Mouse (Mus musculus): ENCODE data around the gene Hoxc8.

Hoxc8 gene

GRCm38 (mm10) chr15:103032646-103033575, 42.5 kb downstream of the Hoxc8 start:
- no peak for DNase-seq (ENCODE audit: extremely low read depth, insufficient read length, low spot score)

GRCm38 (mm10) chr15:103034043-103034806, 43.8 kb downstream of the Hoxc8 start:
- DNase-seq (ENCODE audit: extremely low read depth, insufficient read length, low spot score), result no peak

GRCm38 (mm10) chr15:103034807-103035547, 44.6 kb downstream of the Hoxc8 start:
- no peak for DNase-seq (ENCODE audit: extremely low read depth, insufficient read length, low spot score)

- no peak for DNase-seq (ENCODE audit: extremely low read depth, insufficient read length, low spot score)
These were observed 45.1 kb downstream of the Hoxc8 start for GRCm38 (mm10) chr15:103035548-103035881.

GRCm38 (mm10) chr15:103037579-103037978, 47.2 kb downstream of the Hoxc8 start:
- no peak for DNase-seq (ENCODE audit: extremely low read depth, insufficient read length, low spot score)

- DNase-seq (ENCODE audit: extremely low read depth, insufficient read length, low spot score), result no peak
These were observed 48.5 kb downstream of the Hoxc8 start for GRCm38 (mm10) chr15:103038701-103039480.

- no peak for DNase-seq (ENCODE audit: extremely low read depth, insufficient read length, low spot score)
These were observed 49.2 kb downstream of the Hoxc8 start for GRCm38 (mm10) chr15:103039609-103040008.

- DNase-seq (ENCODE audit: extremely low read depth, insufficient read length, low spot score), result no peak
These were observed 50.2 kb downstream of the Hoxc8 start for GRCm38 (mm10) chr15:103040601-103041000.

- no peak for DNase-seq (ENCODE audit: extremely low read depth, insufficient read length, low spot score)
These were observed 51.2 kb downstream of the Hoxc8 start for GRCm38 (mm10) chr15:103041613-103042012.

GRCm38 (mm10) chr15:103042209-103042608, 51.8 kb downstream of the Hoxc8 start:
- no peak for DNase-seq (ENCODE audit: extremely low read depth, insufficient read length, low spot score)

Data from 3134 (cell line).